Mouse (Mus musculus) liver, embryonic 12.5 days (tissue): ENCODE data around the gene Med6. TPM values are rescaled to one million over a fixed set of nuclear protein-coding genes. Genes with fewer than 3 reads are reported as not detected.

Experiments
- ATAC-seq: fragments of 200-750 bp; cut with Nextera tagmentation; 2 replicates; pipeline ENCODE4 v1.8.0; 2017; ENCODE audit warnings: moderate number of reproducible peaks, mild to moderate bottlenecking, moderate library complexity
- H3K27ac ChIP-seq: fragments of 300-500 bp; sonication (generic); 2 replicates; pipeline ENCODE4 v1.5.1; 2016; ENCODE audit warnings: mild to moderate bottlenecking
- H3K27me3 ChIP-seq: fragments of 300-500 bp; sonication (generic); replicated peaks from 2 replicates; pipeline ENCODE4 v1.6.1; 2016; ENCODE audit warnings: mild to moderate bottlenecking, moderate library complexity
- H3K36me3 ChIP-seq: fragments of 300-500 bp; sonication (generic); 2 replicates; pipeline ENCODE4 v1.6.1; 2016; ENCODE audit warnings: mild to moderate bottlenecking, moderate library complexity
- H3K4me1 ChIP-seq: fragments of 300-500 bp; sonication (generic); 2 replicates; pipeline ENCODE4 v1.6.1; 2016
- H3K4me2 ChIP-seq: fragments of 300-500 bp; sonication (generic); 2 replicates; pipeline ENCODE4 v1.6.1; 2016; ENCODE audit warnings: mild to moderate bottlenecking, moderate library complexity
- H3K4me3 ChIP-seq: fragments of 300-500 bp; sonication (generic); 2 replicates; pipeline ENCODE4 v1.5.1; 2016; ENCODE audit warnings: mild to moderate bottlenecking, moderate library complexity
- H3K9ac ChIP-seq: fragments of 300-500 bp; sonication (generic); 2 replicates; pipeline ENCODE4 v1.6.1; 2016; ENCODE audit warnings: mild to moderate bottlenecking, moderate library complexity
- H3K9me3 ChIP-seq: fragments of 300-500 bp; sonication (generic); replicated peaks from 2 replicates; pipeline ENCODE4 v1.6.1; 2016; ENCODE audit warnings: mild to moderate bottlenecking, moderate library complexity
- WGBS: fragments of 180-500 bp; shearing (Covaris S2); methylation state at CpG from one replicate; pipeline ENCODE4 v1.1.7; 2016; ENCODE audit not compliant: insufficient replicate concordance; 5-methylcytosine and 5-hydroxymethylcytosine counted together
- polyA plus RNA-seq: library from polyadenylated mRNA; unstranded; fragments of >200 nt; fragmentation: Nextera tagmentation; extraction: Ambion mirVana; gene quantifications from 2 replicates; pipeline ENCODE4 v1.2.1, GENCODE M21; 2016

Med6 gene
- 45.9 and 48.1 TPM in 2 replicates for polyA plus RNA-seq

- peak; percentile 98 for ATAC-seq
- Histone ChIP-seq H3K9me3 (no peaks in the 10 kb centered on the region), H3K4me3 (peak within 1 kb of the TSS; percentile 87), H3K27me3 (peaks cover 10% of the 10 kb centered on the region; the same call in 1 of the 2 replicates), H3K27ac (peak within 1 kb of the TSS; percentile 90), H3K4me2 (peak within 1 kb of the TSS; percentile 76), H3K9ac (peak within 1 kb of the TSS; percentile 80), H3K4me1 (peaks cover 31% of the 10 kb centered on the region), H3K36me3 (peaks cover 13% of the 10 kb centered on the region)
- WGBS, result 2% methylated on average over 36 of the region's 36 CpGs
Measured at GRCm38 (mm10) chr12:81594902-81595671, at the start of gene Med6. Gene Med6 (minus strand): TSS chr12:81595008.

- Histone ChIP-seq H3K27ac (no peak overlapping the region), H3K9me3 (no peaks in the 10 kb centered on the region), H3K27me3 (peaks cover 3% of the 10 kb centered on the region; the same call in 1 of the 2 replicates), H3K4me2 (no peak overlapping the region), H3K9ac (no peak overlapping the region), H3K4me3 (no peak overlapping the region), H3K36me3 (no peaks in the 10 kb centered on the region), H3K4me1 (no peaks in the 10 kb centered on the region)
- ATAC-seq, result no peak
- WGBS, result 62% methylated on average over 11 of the region's 11 CpGs
Measured at GRCm38 (mm10) chr12:81642361-81643082, 47.7 kb upstream of the Med6 start.

GRCm38 (mm10) chr12:81640656-81641055 lies 45.8 kb upstream of the Med6 start:
- no peak for ATAC-seq
- Histone ChIP-seq H3K27ac (no peak overlapping the region), H3K4me2 (no peak overlapping the region), H3K4me1 (no peaks in the 10 kb centered on the region), H3K9ac (no peak overlapping the region), H3K36me3 (no peaks in the 10 kb centered on the region), H3K9me3 (no peaks in the 10 kb centered on the region), H3K4me3 (no peak overlapping the region), H3K27me3 (peaks cover 3% of the 10 kb centered on the region; the same call in 1 of the 2 replicates)
- 38% methylated on average over 5 of the region's 5 CpGs for WGBS

- Histone ChIP-seq H3K4me3 (no peak overlapping the region), H3K36me3 (no peaks in the 10 kb centered on the region), H3K27ac (no peak overlapping the region), H3K4me2 (no peak overlapping the region), H3K27me3 (peaks cover 57% of the 10 kb centered on the region), H3K4me1 (0 out of 2 replicates have a peak, but pooled peaks cover 8% of the 10 kb centered on the region), H3K9ac (no peak overlapping the region), H3K9me3 (no peaks in the 10 kb centered on the region)
- no peak for ATAC-seq
- WGBS, result 49% methylated on average over 2 of the region's 2 CpGs
Measured at GRCm38 (mm10) chr12:81633246-81633645, 38.4 kb upstream of the Med6 start.

GRCm38 (mm10) chr12:81631661-81632401 lies 37.0 kb upstream of the Med6 start:
- 0 out of 2 replicates have a peak, but pooled peaks cover 8% of the 10 kb centered on the region for H3K4me1 ChIP-seq
- H3K9me3 ChIP-seq, result no peaks in the 10 kb centered on the region
- no peaks in the 10 kb centered on the region for H3K36me3 ChIP-seq
- peak overlapping the region; percentile 72 for H3K4me2 ChIP-seq
- H3K27ac ChIP-seq, result no peak overlapping the region
- H3K9ac ChIP-seq, result no peak overlapping the region
- WGBS, result 5% methylated on average over 31 of the region's 31 CpGs
- peak overlapping the region; percentile 48 for H3K4me3 ChIP-seq
- H3K27me3 ChIP-seq, result peaks cover 71% of the 10 kb centered on the region
- ATAC-seq, result no peak

GRCm38 (mm10) chr12:81630915-81631660 lies 36.3 kb upstream of the Med6 start, which contains the start of gene Ttc9:
Gene Ttc9 (plus strand): TSS chr12:81631249.
- Histone ChIP-seq H3K36me3 (no peaks in the 10 kb centered on the region), H3K27me3 (peaks cover 78% of the 10 kb centered on the region), H3K4me1 (0 out of 2 replicates have a peak, but pooled peaks cover 8% of the 10 kb centered on the region), H3K27ac (no peak within 1 kb of the TSS), H3K9ac (no peak within 1 kb of the TSS), H3K9me3 (no peaks in the 10 kb centered on the region), H3K4me2 (peak within 1 kb of the TSS; percentile 72), H3K4me3 (peak within 1 kb of the TSS; percentile 48)
- WGBS, result 1% methylated on average over 81 of the region's 82 CpGs
- no peak for ATAC-seq

GRCm38 (mm10) chr12:81630520-81630914 lies 35.7 kb upstream of the Med6 start:
- WGBS, result 6% methylated on average over 16 of the region's 16 CpGs
- no peak overlapping the region for H3K9ac ChIP-seq
- no peak for ATAC-seq
- peak overlapping the region; percentile 72 for H3K4me2 ChIP-seq
- peak overlapping the region; percentile 48 for H3K4me3 ChIP-seq
- 0 out of 2 replicates have a peak, but pooled peaks cover 8% of the 10 kb centered on the region for H3K4me1 ChIP-seq
- H3K27ac ChIP-seq, result no peak overlapping the region
- no peaks in the 10 kb centered on the region for H3K9me3 ChIP-seq
- no peaks in the 10 kb centered on the region for H3K36me3 ChIP-seq
- peaks cover 84% of the 10 kb centered on the region for H3K27me3 ChIP-seq

GRCm38 (mm10) chr12:81628091-81628490 lies 33.3 kb upstream of the Med6 start:
- H3K4me1 ChIP-seq, result 0 out of 2 replicates have a peak, but pooled peaks cover 8% of the 10 kb centered on the region
- H3K9ac ChIP-seq, result no peak overlapping the region
- H3K27ac ChIP-seq, result no peak overlapping the region
- H3K9me3 ChIP-seq, result no peaks in the 10 kb centered on the region
- no peak overlapping the region for H3K4me2 ChIP-seq
- H3K27me3 ChIP-seq, result peaks cover 90% of the 10 kb centered on the region
- 59% methylated on average over 4 of the region's 4 CpGs for WGBS
- ATAC-seq, result no peak
- H3K36me3 ChIP-seq, result no peaks in the 10 kb centered on the region
- no peak overlapping the region for H3K4me3 ChIP-seq

GRCm38 (mm10) chr12:81627426-81627825 lies 32.6 kb upstream of the Med6 start:
- H3K4me1 ChIP-seq, result 0 out of 2 replicates have a peak, but pooled peaks cover 8% of the 10 kb centered on the region
- H3K9ac ChIP-seq, result no peak overlapping the region
- H3K36me3 ChIP-seq, result no peaks in the 10 kb centered on the region
- ATAC-seq, result no peak
- WGBS, result 79% methylated on average over 6 of the region's 6 CpGs
- no peak overlapping the region for H3K4me3 ChIP-seq
- no peak overlapping the region for H3K27ac ChIP-seq
- no peaks in the 10 kb centered on the region for H3K9me3 ChIP-seq
- no peak overlapping the region for H3K4me2 ChIP-seq
- peaks cover 84% of the 10 kb centered on the region for H3K27me3 ChIP-seq

- H3K4me1 ChIP-seq, result 0 out of 2 replicates have a peak, but pooled peaks cover 2% of the 10 kb centered on the region
- no peak for ATAC-seq
- WGBS, result 56% methylated on average over 12 of the region's 12 CpGs
- no peak overlapping the region for H3K27ac ChIP-seq
- H3K9me3 ChIP-seq, result no peaks in the 10 kb centered on the region
- no peak overlapping the region for H3K4me2 ChIP-seq
- H3K36me3 ChIP-seq, result no peaks in the 10 kb centered on the region
- no peak overlapping the region for H3K9ac ChIP-seq
- peaks cover 73% of the 10 kb centered on the region for H3K27me3 ChIP-seq
- H3K4me3 ChIP-seq, result no peak overlapping the region
Measured at GRCm38 (mm10) chr12:81626226-81626861, 31.5 kb upstream of the Med6 start.

GRCm38 (mm10) chr12:81623377-81623776 lies 28.6 kb upstream of the Med6 start:
- Histone ChIP-seq H3K4me2 (no peak overlapping the region), H3K9ac (no peak overlapping the region), H3K9me3 (no peaks in the 10 kb centered on the region), H3K4me1 (no peaks in the 10 kb centered on the region), H3K27me3 (peaks cover 43% of the 10 kb centered on the region), H3K27ac (no peak overlapping the region), H3K36me3 (no peaks in the 10 kb centered on the region), H3K4me3 (no peak overlapping the region)
- ATAC-seq, result no peak
- WGBS, result 47% methylated on average over 4 of the region's 4 CpGs
